Mouse (Mus musculus): ENCODE data around the gene 4933427D14Rik.
A peak's percentile ranks its signal among the peaks of the same experiment; 100 is the strongest.

4933427D14Rik gene

GRCm38 (mm10) chr11:72207204-72207833 lies at the start of gene 4933427D14Rik, which contains the start of gene Txndc17:
4933427D14Rik (minus strand) TSS chr11:72207459.
Txndc17 (plus strand) TSS chr11:72207547.
- peak; percentile 89 for DNase-seq

- DNase-seq: no peak
Measured at GRCm38 (mm10) chr11:72256441-72256840, 49.2 kb upstream of the 4933427D14Rik start.

- no peak for DNase-seq
Measured at GRCm38 (mm10) chr11:72255629-72256028, 48.4 kb upstream of the 4933427D14Rik start.

- DNase-seq: no peak
Measured at GRCm38 (mm10) chr11:72245196-72245753, 38.0 kb upstream of the 4933427D14Rik start.

GRCm38 (mm10) chr11:72240062-72240860 lies 33.0 kb upstream of the 4933427D14Rik start:
- no peak for DNase-seq

- no peak for DNase-seq
Measured at GRCm38 (mm10) chr11:72234013-72234412, 26.8 kb upstream of the 4933427D14Rik start.

GRCm38 (mm10) chr11:72232991-72233390 lies 25.7 kb upstream of the 4933427D14Rik start:
- DNase-seq: no peak

- DNase-seq: no peak
Measured at GRCm38 (mm10) chr11:72232068-72232467, 24.8 kb upstream of the 4933427D14Rik start.

GRCm38 (mm10) chr11:72228513-72228912 lies 21.3 kb upstream of the 4933427D14Rik start:
- no peak for DNase-seq

- DNase-seq: no peak
Measured at GRCm38 (mm10) chr11:72226901-72227300, 19.6 kb upstream of the 4933427D14Rik start.

- DNase-seq: no peak
Measured at GRCm38 (mm10) chr11:72226020-72226791, 18.9 kb upstream of the 4933427D14Rik start.

- DNase-seq: peak; percentile 63
Measured at GRCm38 (mm10) chr11:72224865-72225264, 17.6 kb upstream of the 4933427D14Rik start.

GRCm38 (mm10) chr11:72223414-72223813 lies 16.2 kb upstream of the 4933427D14Rik start:
- no peak for DNase-seq

GRCm38 (mm10) chr11:72221278-72221677 lies 14.0 kb upstream of the 4933427D14Rik start:
- DNase-seq: peak; percentile 78

GRCm38 (mm10) chr11:72217116-72217515 lies 9.9 kb upstream of the 4933427D14Rik start:
- DNase-seq: no peak

- DNase-seq: peak; percentile 65
Measured at GRCm38 (mm10) chr11:72215410-72215797, 8.1 kb upstream of the 4933427D14Rik start, which contains the start of gene Med31. Med31 (minus strand) TSS chr11:72215592.

GRCm38 (mm10) chr11:72214591-72215409 lies 7.5 kb upstream of the 4933427D14Rik start:
- DNase-seq: peak; percentile 97

- DNase-seq: no peak
Measured at GRCm38 (mm10) chr11:72207834-72208377, 647 bp upstream of the 4933427D14Rik start.

- DNase-seq: peak; percentile 20
Measured at GRCm38 (mm10) chr11:72206341-72207203, 687 bp downstream of the 4933427D14Rik start, which contains the start of gene Gm43951. Gm43951 (minus strand) TSS chr11:72206840.

GRCm38 (mm10) chr11:72205256-72205655 lies 2.0 kb downstream of the 4933427D14Rik start:
- DNase-seq: no peak

All from liver (tissue).